Mouse (Mus musculus) liver, adult 2 months (tissue): Measurements from ENCODE around the gene Zmynd12.

ENCODE experiments used
- CTCF ChIP-seq: fragments of 200-500 bp; IDR thresholded peaks from 2 replicates; pipeline ENCODE4 v1.5.1; 2011; ENCODE audit warnings: low read depth, low read length, control low read depth
- POLR2A ChIP-seq: fragments of 200-500 bp; IDR thresholded peaks from 2 replicates; pipeline ENCODE4 v1.6.1; 2011; ENCODE audit warnings: low read length, control low read depth; ENCODE audit not compliant: insufficient read depth; ENCODE audit errors: extremely low read depth

DNA sequence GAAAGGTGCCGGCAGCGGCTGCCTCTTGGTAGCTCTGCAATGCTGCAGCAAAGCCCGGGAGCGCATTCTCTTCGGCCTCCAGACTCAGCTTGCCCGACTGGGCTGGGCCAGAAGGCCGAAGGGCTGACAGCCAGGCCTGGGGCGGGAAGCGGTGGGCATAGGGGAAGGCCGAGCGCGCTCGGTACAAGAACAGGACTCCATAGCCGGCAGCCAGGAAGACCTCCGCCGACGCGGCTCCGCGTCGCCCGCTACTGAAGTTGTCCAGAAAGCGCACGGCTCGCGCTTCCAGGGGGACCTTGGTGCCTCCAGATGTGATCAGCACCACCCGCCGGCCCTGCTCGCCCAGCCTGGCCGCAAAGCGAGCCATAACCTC is 707 bp upstream of the Zmynd12 start:
- no peak for TF ChIP-seq POLR2A
- TF ChIP-seq CTCF = no peak
